Mouse (Mus musculus) embryonic facial prominence, embryonic 14.5 days (tissue): ENCODE results near the gene Fut2. TPM values are rescaled to one million over a fixed set of nuclear protein-coding genes. Genes with fewer than 3 reads are reported as not detected.
A peak's percentile ranks its signal among the peaks of the same experiment; 100 is the strongest.

Experiments used
- ATAC-seq: fragments of 200-750 bp; cut with Nextera tagmentation; 2 replicates; pipeline ENCODE4 v1.8.0; 2017; ENCODE audit warnings: low read depth, moderate number of reproducible peaks, moderate TSS enrichment
- DNase-seq: peaks from one replicate; pipeline ENCODE4 v3.0.0-alpha.2; 2015; ENCODE audit warnings: low spot score
- H3K27ac ChIP-seq: fragments of 300-500 bp; sonication (generic); replicated peaks from 2 replicates; pipeline ENCODE4 v1.5.1; 2014; ENCODE audit warnings: low read depth, mild to moderate bottlenecking, low read length, moderate library complexity
- H3K27me3 ChIP-seq: fragments of 300-500 bp; sonication (generic); replicated peaks from 2 replicates; pipeline ENCODE4 v1.6.1; 2014; ENCODE audit warnings: low read length; ENCODE audit not compliant: control insufficient read depth, insufficient read depth
- H3K36me3 ChIP-seq: fragments of 300-500 bp; sonication (generic); 2 replicates; pipeline ENCODE4 v1.6.1; 2014; ENCODE audit warnings: low read length, mixed read lengths; ENCODE audit not compliant: control insufficient read depth, insufficient read depth
- H3K4me1 ChIP-seq: fragments of 300-500 bp; sonication (generic); 2 replicates; pipeline ENCODE4 v1.6.1; 2014; ENCODE audit warnings: antibody characterized with exemption, low read length; ENCODE audit not compliant: control insufficient read depth, insufficient read depth
- H3K4me2 ChIP-seq: fragments of 300-500 bp; sonication (generic); 2 replicates; pipeline ENCODE4 v1.6.1; 2014; ENCODE audit warnings: low read depth, mild to moderate bottlenecking, low read length, moderate library complexity, mixed read lengths
- H3K4me3 ChIP-seq: fragments of 300-500 bp; sonication (generic); 2 replicates; pipeline ENCODE4 v1.5.1; 2014; ENCODE audit warnings: low read depth, mild to moderate bottlenecking, low read length
- H3K9ac ChIP-seq: fragments of 300-500 bp; sonication (generic); 2 replicates; pipeline ENCODE4 v1.6.1; 2014; ENCODE audit warnings: low read depth, mild to moderate bottlenecking, low read length, moderate library complexity, mixed read lengths
- H3K9me3 ChIP-seq: fragments of 300-500 bp; sonication (generic); 2 replicates; pipeline ENCODE4 v1.6.1; 2016; ENCODE audit warnings: low read length; ENCODE audit not compliant: control insufficient read depth
- WGBS: fragments of 180-500 bp; shearing (Covaris S2); extraction: QIAGEN DNeasy Blood & Tissue Kit; methylation state at CpG from one replicate; pipeline ENCODE4 v1.1.7; 2014; 5-methylcytosine and 5-hydroxymethylcytosine counted together
- polyA plus RNA-seq: library from polyadenylated mRNA; unstranded; fragments of >200 nt; fragmentation: Nextera tagmentation; extraction: Ambion mirVana; gene quantifications from 2 replicates; pipeline ENCODE4 v1.2.1, GENCODE M21; 2014

The Fut2 gene
- polyA plus RNA-seq, 1 experiment from 2014 or later, result 1.9 TPM

- H3K27me3 ChIP-seq, result no peaks in the 10 kb centered on the region
- H3K9me3 ChIP-seq, result no peaks in the 10 kb centered on the region
- H3K36me3 ChIP-seq, result peaks cover 10% of the 10 kb centered on the region
- peak overlapping the region; percentile 74 for H3K27ac ChIP-seq
- ATAC-seq (no peak), DNase-seq (no peak)
- 67% methylated on average over 19 of the region's 19 CpGs for WGBS
- H3K4me2 ChIP-seq, result peak overlapping the region; percentile 81; the same call in 1 of the 2 replicates
- H3K4me3 ChIP-seq, result peak overlapping the region; percentile 8; the same call in 1 of the 2 replicates
- H3K9ac ChIP-seq, result peak overlapping the region; percentile 30; the same call in 1 of the 2 replicates
- peaks cover 41% of the 10 kb centered on the region for H3K4me1 ChIP-seq
Measured at GRCm38 (mm10) chr7:45640191-45640957, 25.8 kb downstream of the Fut2 start.

GRCm38 (mm10) chr7:45639561-45640027 lies 26.6 kb downstream of the Fut2 start, which contains the start of gene Mamstr:
Gene Mamstr (plus strand): TSS chr7:45639977.
- H3K9ac ChIP-seq, result peak within 1 kb of the TSS; percentile 30; the same call in 1 of the 2 replicates
- H3K27me3 ChIP-seq, result no peaks in the 10 kb centered on the region
- peak within 1 kb of the TSS; percentile 8; the same call in 1 of the 2 replicates for H3K4me3 ChIP-seq
- H3K27ac ChIP-seq, result peak within 1 kb of the TSS; percentile 74
- ATAC-seq, result no peak
- DNase-seq, result peak; percentile 86
- H3K9me3 ChIP-seq, result no peaks in the 10 kb centered on the region
- H3K4me2 ChIP-seq, result peak within 1 kb of the TSS; percentile 81
- WGBS, result 14% methylated on average over 19 of the region's 19 CpGs
- peaks cover 10% of the 10 kb centered on the region for H3K36me3 ChIP-seq
- H3K4me1 ChIP-seq, result peaks cover 39% of the 10 kb centered on the region

- H3K9ac ChIP-seq, result peak overlapping the region; percentile 59
Measured at GRCm38 (mm10) chr7:45638623-45639401, 27.4 kb downstream of the Fut2 start.

GRCm38 (mm10) chr7:45637710-45638109 lies 28.5 kb downstream of the Fut2 start:
- peaks cover 30% of the 10 kb centered on the region for H3K4me1 ChIP-seq
- no peaks in the 10 kb centered on the region for H3K9me3 ChIP-seq
- H3K27me3 ChIP-seq, result no peaks in the 10 kb centered on the region; the same call in 1 of the 2 replicates
- 92% methylated on average over 6 of the region's 6 CpGs for WGBS
- peak overlapping the region; percentile 61; the same call in 1 of the 2 replicates for H3K4me2 ChIP-seq
- H3K27ac ChIP-seq, result no peak overlapping the region
- ATAC-seq (no peak), DNase-seq (no peak)
- no peak overlapping the region for H3K9ac ChIP-seq
- H3K4me3 ChIP-seq, result peak overlapping the region; percentile 36; the same call in 1 of the 2 replicates
- peaks cover 10% of the 10 kb centered on the region for H3K36me3 ChIP-seq

More at GRCm38 (mm10) chr7:45638623-45639401, 27.4 kb downstream of the Fut2 start:
- 17% methylated on average over 29 of the region's 29 CpGs for WGBS
- H3K4me1 ChIP-seq, result peaks cover 33% of the 10 kb centered on the region
- H3K27ac ChIP-seq, result peak overlapping the region; percentile 25; the same call in 1 of the 2 replicates
- no peaks in the 10 kb centered on the region for H3K27me3 ChIP-seq
- DNase-seq, result peak; percentile 99
- ATAC-seq, result peak; percentile 85
- H3K4me2 ChIP-seq, result peak overlapping the region; percentile 61
- peaks cover 10% of the 10 kb centered on the region for H3K36me3 ChIP-seq
- no peaks in the 10 kb centered on the region for H3K9me3 ChIP-seq
- peak overlapping the region; percentile 36 for H3K4me3 ChIP-seq

- Histone ChIP-seq H3K4me3 (no peak overlapping the region), H3K9ac (no peak overlapping the region), H3K9me3 (no peaks in the 10 kb centered on the region), H3K36me3 (peaks cover 10% of the 10 kb centered on the region), H3K27ac (no peak overlapping the region; the same call in 1 of the 2 replicates), H3K4me2 (no peak overlapping the region), H3K4me1 (peaks cover 19% of the 10 kb centered on the region), H3K27me3 (no peaks in the 10 kb centered on the region; the same call in 1 of the 2 replicates)
- WGBS, result 72% methylated on average over 15 of the region's 15 CpGs
- no peak for ATAC-seq
- DNase-seq, result peak; percentile 56
Measured at GRCm38 (mm10) chr7:45635711-45636688, 30.2 kb downstream of the Fut2 start.

GRCm38 (mm10) chr7:45634946-45635681 lies 31.1 kb downstream of the Fut2 start:
- H3K4me1 ChIP-seq, result peaks cover 14% of the 10 kb centered on the region
- WGBS, result 81% methylated on average over 10 of the region's 11 CpGs
- no peaks in the 10 kb centered on the region; the same call in 1 of the 2 replicates for H3K27me3 ChIP-seq
- H3K4me3 ChIP-seq, result no peak overlapping the region
- no peak for ATAC-seq
- no peak overlapping the region for H3K27ac ChIP-seq
- H3K9ac ChIP-seq, result no peak overlapping the region
- H3K9me3 ChIP-seq, result no peaks in the 10 kb centered on the region
- DNase-seq, result no peak
- no peak overlapping the region for H3K4me2 ChIP-seq
- H3K36me3 ChIP-seq, result peaks cover 10% of the 10 kb centered on the region

GRCm38 (mm10) chr7:45632499-45632898 lies 33.7 kb downstream of the Fut2 start:
- H3K9me3 ChIP-seq, result no peaks in the 10 kb centered on the region
- H3K4me2 ChIP-seq, result peak overlapping the region; percentile 49
- H3K9ac ChIP-seq, result peak overlapping the region; percentile 61
- H3K27ac ChIP-seq, result no peak overlapping the region
- ATAC-seq, result no peak
- 20% methylated on average over 4 of the region's 35 CpGs for WGBS
- H3K36me3 ChIP-seq, result peaks cover 10% of the 10 kb centered on the region
- peaks cover 9% of the 10 kb centered on the region; the same call in 1 of the 2 replicates for H3K27me3 ChIP-seq
- no peak for DNase-seq
- H3K4me1 ChIP-seq, result peaks cover 7% of the 10 kb centered on the region; the same call in 1 of the 2 replicates
- peak overlapping the region; percentile 30 for H3K4me3 ChIP-seq
